Mouse (Mus musculus) kidney, postnatal 25 days (tissue): ENCODE data around the gene Glrx5.
A peak's percentile ranks its signal among the peaks of the same experiment; 100 is the strongest.

Experiments
- DNase-seq, 2 experiments: peaks; one replicate each; pipeline ENCODE4 v3.0.0; 2021; ENCODE audit warnings: mixed read lengths in 2 of 2

Gene Glrx5

GRCm38 (mm10) chr12:105031081-105032058 lies 1.1 kb upstream of the Glrx5 start:
- no peak for DNase-seq

GRCm38 (mm10) chr12:105032832-105033775 lies 616 bp downstream of the Glrx5 start:
- DNase-seq, result peak in 1 of 2 experiments; percentile 69

- DNase-seq, result no peak
These were observed 1.8 kb downstream of the Glrx5 start for GRCm38 (mm10) chr12:105034130-105034769.

- DNase-seq, result no peak
These were observed 5.7 kb downstream of the Glrx5 start for GRCm38 (mm10) chr12:105038211-105038610.

- DNase-seq, result no peak
These were observed 6.4 kb downstream of the Glrx5 start for GRCm38 (mm10) chr12:105038918-105039317.

- DNase-seq, result peak; percentile 77 to 80
These were observed 7.2 kb downstream of the Glrx5 start for GRCm38 (mm10) chr12:105039578-105040289.

GRCm38 (mm10) chr12:105040950-105041349 lies 8.5 kb downstream of the Glrx5 start:
- DNase-seq, result no peak

GRCm38 (mm10) chr12:105043081-105043480 lies 10.6 kb downstream of the Glrx5 start:
- no peak for DNase-seq

- peak; percentile 33 to 72 for DNase-seq
These were observed 12.3 kb downstream of the Glrx5 start for GRCm38 (mm10) chr12:105044775-105045174.

GRCm38 (mm10) chr12:105048301-105048863 lies 15.9 kb downstream of the Glrx5 start:
- DNase-seq, result peak in 1 of 2 experiments; percentile 56

- DNase-seq, result no peak
These were observed 17.3 kb downstream of the Glrx5 start for GRCm38 (mm10) chr12:105049813-105050212.

- DNase-seq, result peak in 1 of 2 experiments; percentile 77
These were observed 18.4 kb downstream of the Glrx5 start for GRCm38 (mm10) chr12:105050898-105051297.

- no peak for DNase-seq
These were observed 21.6 kb downstream of the Glrx5 start for GRCm38 (mm10) chr12:105054041-105054440.

GRCm38 (mm10) chr12:105055308-105055707 lies 22.8 kb downstream of the Glrx5 start:
- no peak for DNase-seq

- DNase-seq, result no peak
These were observed 27.5 kb downstream of the Glrx5 start for GRCm38 (mm10) chr12:105060006-105060405.

- DNase-seq, result no peak
These were observed 31.0 kb downstream of the Glrx5 start for GRCm38 (mm10) chr12:105063201-105064134.

GRCm38 (mm10) chr12:105064168-105064567 lies 31.7 kb downstream of the Glrx5 start:
- DNase-seq, result no peak

GRCm38 (mm10) chr12:105065119-105065518 lies 32.6 kb downstream of the Glrx5 start:
- no peak for DNase-seq

- no peak for DNase-seq
These were observed 34.0 kb downstream of the Glrx5 start for GRCm38 (mm10) chr12:105066523-105066922.

GRCm38 (mm10) chr12:105068911-105069310 lies 36.4 kb downstream of the Glrx5 start:
- no peak for DNase-seq
